Mouse (Mus musculus): ENCODE data around the gene Lrrc3b. TPM values are rescaled to one million over a fixed set of nuclear protein-coding genes. Genes with fewer than 3 reads are reported as not detected.

Gene Lrrc3b
- polyA plus RNA-seq, 1 experiment: 4.6 TPM

DNA sequence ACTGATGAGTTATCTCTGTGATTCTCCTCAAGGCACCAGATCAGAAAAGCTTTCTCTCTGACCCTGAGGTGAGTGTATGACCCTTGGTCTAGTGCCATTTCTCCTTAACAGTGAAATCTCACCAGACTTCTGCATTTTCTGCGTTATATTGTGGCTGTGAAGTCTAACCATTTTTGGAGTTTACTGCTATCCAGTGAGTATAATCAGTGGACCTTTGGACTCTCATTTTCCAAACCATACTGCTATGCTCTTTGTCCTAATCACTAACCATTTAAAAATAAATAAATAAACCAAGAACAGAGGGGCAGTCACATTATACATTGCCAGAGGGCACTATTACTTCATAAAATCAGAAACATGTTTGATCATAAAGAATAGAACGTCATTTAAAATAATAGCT is 53.8 kb downstream of the Lrrc3b start:
- no peak overlapping the region for H3K4me3 ChIP-seq (replicated peaks; ENCODE audit: extremely low read depth, low read depth, low read length)
- no peaks in the 10 kb centered on the region for H3K4me1 ChIP-seq (ENCODE audit: control insufficient read depth, insufficient read depth, low read length)
- TF ChIP-seq CTCF (IDR thresholded peaks at IDR 0.05; ENCODE audit: insufficient read depth, low read length) (no peak), POLR2A (IDR thresholded peaks at IDR 0.05; ENCODE audit: borderline replicate concordance, extremely low read depth, low read depth, low read length) (no peak)
- WGBS: 77% methylated on average over 2 of the region's 2 CpGs
- DNase-seq: no peak

DNA sequence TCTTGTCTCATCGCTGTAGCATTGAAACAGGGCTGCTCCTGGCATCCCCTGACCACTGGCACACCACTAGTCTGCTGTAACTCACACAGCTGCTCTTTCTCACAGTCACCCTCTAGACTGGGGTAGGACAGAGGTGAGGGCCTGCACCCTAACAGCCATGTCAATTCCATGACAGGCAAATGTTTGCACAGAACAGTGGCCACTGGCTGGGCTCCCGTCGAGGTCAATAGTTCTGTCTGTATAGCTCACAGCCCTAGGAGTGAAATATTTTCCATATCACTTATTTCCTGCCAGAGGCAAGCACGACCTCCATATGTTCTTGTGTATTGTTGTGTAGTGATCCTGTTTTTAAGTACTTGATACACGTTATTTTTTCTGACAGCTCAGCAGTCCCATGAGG is 54.3 kb downstream of the Lrrc3b start:
- Histone ChIP-seq H3K4me3 (replicated peaks; ENCODE audit: extremely low read depth, low read depth, low read length) (no peak overlapping the region), H3K4me1 (ENCODE audit: control insufficient read depth, insufficient read depth, low read length) (no peaks in the 10 kb centered on the region)
- 36% methylated on average over 5 of the region's 5 CpGs for WGBS
- no peak for TF ChIP-seq CTCF (IDR thresholded peaks at IDR 0.05; ENCODE audit: insufficient read depth, low read length)
- no peak for TF ChIP-seq POLR2A (IDR thresholded peaks at IDR 0.05; ENCODE audit: borderline replicate concordance, extremely low read depth, low read depth, low read length)
- DNase-seq: no peak

DNA sequence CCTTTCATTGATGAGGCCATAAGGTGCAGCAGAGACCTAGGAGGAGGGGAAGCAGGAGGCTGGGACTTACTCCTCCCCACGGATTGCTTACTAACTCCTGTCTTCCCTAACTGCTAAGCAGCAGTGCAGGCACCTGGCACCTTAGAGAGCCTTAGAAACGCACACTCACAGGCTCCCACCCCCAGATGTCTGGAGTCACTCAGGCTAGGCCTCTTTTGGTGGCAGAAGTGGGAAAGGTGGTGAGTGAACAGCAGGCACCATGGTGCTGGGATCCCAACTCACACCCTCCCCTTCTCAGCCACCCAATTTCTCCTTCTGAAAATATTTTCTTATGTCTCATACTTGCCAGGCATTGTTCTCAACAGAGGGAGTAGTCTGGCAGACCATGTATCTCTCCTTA is 55.7 kb downstream of the Lrrc3b start:
- no peak for DNase-seq
- TF ChIP-seq CTCF (IDR thresholded peaks at IDR 0.05; ENCODE audit: insufficient read depth, low read length) (no peak), POLR2A (IDR thresholded peaks at IDR 0.05; ENCODE audit: borderline replicate concordance, extremely low read depth, low read depth, low read length) (no peak)
- H3K4me3 ChIP-seq (replicated peaks; ENCODE audit: extremely low read depth, low read depth, low read length): no peak overlapping the region
- no peaks in the 10 kb centered on the region for H3K4me1 ChIP-seq (ENCODE audit: control insufficient read depth, insufficient read depth, low read length)
- WGBS: 58% methylated on average over 2 of the region's 2 CpGs

GRCm38 (mm10) chr14:15377368-15377767 is 61.4 kb downstream of the Lrrc3b start:
- H3K4me3 ChIP-seq (replicated peaks; ENCODE audit: extremely low read depth, low read depth, low read length): no peak overlapping the region
- 66% methylated on average over 2 of the region's 2 CpGs for WGBS
- DNase-seq: no peak
- no peak for TF ChIP-seq POLR2A (IDR thresholded peaks at IDR 0.05; ENCODE audit: borderline replicate concordance, extremely low read depth, low read depth, low read length)
- TF ChIP-seq CTCF (IDR thresholded peaks at IDR 0.05; ENCODE audit: insufficient read depth, low read length): no peak
- H3K4me1 ChIP-seq (ENCODE audit: control insufficient read depth, insufficient read depth, low read length): peaks cover 5% of the 10 kb centered on the region; the same call in 1 of the 2 replicates

- Histone ChIP-seq H3K4me1 (ENCODE audit: control insufficient read depth, insufficient read depth, low read length) (peaks cover 5% of the 10 kb centered on the region; the same call in 1 of the 2 replicates), H3K4me3 (replicated peaks; ENCODE audit: extremely low read depth, low read depth, low read length) (no peak overlapping the region)
- DNase-seq: no peak
- no peak for TF ChIP-seq POLR2A (IDR thresholded peaks at IDR 0.05; ENCODE audit: borderline replicate concordance, extremely low read depth, low read depth, low read length)
- TF ChIP-seq CTCF (IDR thresholded peaks at IDR 0.05; ENCODE audit: insufficient read depth, low read length): no peak
- WGBS: 45% methylated on average over 1 of the region's 1 CpGs
Observed at GRCm38 (mm10) chr14:15376786-15377185, 62.0 kb downstream of the Lrrc3b start.

- TF ChIP-seq CTCF (IDR thresholded peaks at IDR 0.05; ENCODE audit: insufficient read depth, low read length) (no peak), POLR2A (IDR thresholded peaks at IDR 0.05; ENCODE audit: borderline replicate concordance, extremely low read depth, low read depth, low read length) (no peak)
- no peak for DNase-seq
- Histone ChIP-seq H3K4me3 (replicated peaks; ENCODE audit: extremely low read depth, low read depth, low read length) (no peak overlapping the region), H3K4me1 (ENCODE audit: control insufficient read depth, insufficient read depth, low read length) (peaks cover 5% of the 10 kb centered on the region; the same call in 1 of the 2 replicates)
Observed at GRCm38 (mm10) chr14:15374271-15374670, 64.5 kb downstream of the Lrrc3b start.

DNA sequence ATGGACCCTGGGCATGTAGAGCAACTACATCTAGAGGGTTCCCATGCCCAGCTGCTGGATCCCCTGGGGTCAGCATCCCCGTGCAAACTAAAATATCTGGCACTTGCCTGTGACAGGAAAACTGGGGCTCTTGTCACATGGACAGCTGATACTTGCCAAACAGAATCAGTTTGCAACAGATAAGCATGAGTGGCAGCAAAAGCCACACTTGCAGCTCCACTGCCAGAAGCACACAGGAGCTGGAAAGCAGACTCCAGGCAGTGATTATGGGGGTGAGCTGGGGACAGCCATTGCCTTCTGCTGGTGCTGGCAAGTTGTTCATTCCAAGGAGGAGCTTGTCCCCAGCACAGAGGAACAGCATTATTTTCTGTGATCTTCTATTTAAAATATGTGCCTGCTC is 65.8 kb downstream of the Lrrc3b start:
- Histone ChIP-seq H3K4me3 (replicated peaks; ENCODE audit: extremely low read depth, low read depth, low read length) (no peak overlapping the region), H3K4me1 (ENCODE audit: control insufficient read depth, insufficient read depth, low read length) (peaks cover 5% of the 10 kb centered on the region; the same call in 1 of the 2 replicates)
- 14% methylated on average over 1 of the region's 1 CpGs for WGBS
- TF ChIP-seq CTCF (IDR thresholded peaks at IDR 0.05; ENCODE audit: insufficient read depth, low read length) (no peak), POLR2A (IDR thresholded peaks at IDR 0.05; ENCODE audit: borderline replicate concordance, extremely low read depth, low read depth, low read length) (no peak)
- no peak for DNase-seq

DNA sequence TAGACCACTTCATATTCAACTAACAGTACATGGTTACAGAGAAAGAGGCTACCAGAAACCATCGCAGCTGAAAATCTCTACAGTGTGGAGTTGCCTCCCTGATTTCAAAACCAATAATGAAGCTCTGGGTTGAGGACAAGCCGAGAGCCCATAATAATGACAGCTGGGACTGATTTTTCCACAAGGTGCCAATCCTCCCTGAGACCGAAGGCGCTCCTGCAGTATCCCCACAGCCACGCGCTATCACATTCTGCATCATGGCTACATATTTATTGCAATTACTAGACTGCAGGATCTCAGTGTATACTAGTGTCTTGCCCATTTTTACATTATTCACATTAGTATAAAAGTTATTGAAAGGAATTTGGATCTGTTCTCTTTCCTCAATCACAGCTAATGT is 73.7 kb downstream of the Lrrc3b start:
- no peaks in the 10 kb centered on the region for H3K4me1 ChIP-seq (ENCODE audit: control insufficient read depth, insufficient read depth, low read length)
- TF ChIP-seq CTCF (IDR thresholded peaks at IDR 0.05; ENCODE audit: insufficient read depth, low read length) (no peak), POLR2A (IDR thresholded peaks at IDR 0.05; ENCODE audit: borderline replicate concordance, extremely low read depth, low read depth, low read length) (no peak)
- 93% methylated on average over 6 of the region's 6 CpGs for WGBS
- DNase-seq: no peak
- no peak overlapping the region for H3K4me3 ChIP-seq (replicated peaks; ENCODE audit: extremely low read depth, low read depth, low read length)

- TF ChIP-seq CTCF (IDR thresholded peaks at IDR 0.05; ENCODE audit: insufficient read depth, low read length): no peak
- no peak for TF ChIP-seq POLR2A (IDR thresholded peaks at IDR 0.05; ENCODE audit: borderline replicate concordance, extremely low read depth, low read depth, low read length)
- no peak for DNase-seq
- H3K4me3 ChIP-seq (replicated peaks; ENCODE audit: extremely low read depth, low read depth, low read length): no peak overlapping the region
- 84% methylated on average over 1 of the region's 1 CpGs for WGBS
- no peaks in the 10 kb centered on the region for H3K4me1 ChIP-seq (ENCODE audit: control insufficient read depth, insufficient read depth, low read length)
Observed at GRCm38 (mm10) chr14:15359893-15360292, 78.9 kb downstream of the Lrrc3b start.

GRCm38 (mm10) chr14:15359134-15359533 is 79.7 kb downstream of the Lrrc3b start:
- 78% methylated on average over 3 of the region's 3 CpGs for WGBS
- H3K4me1 ChIP-seq (ENCODE audit: control insufficient read depth, insufficient read depth, low read length): no peaks in the 10 kb centered on the region
- DNase-seq: no peak
- TF ChIP-seq CTCF (IDR thresholded peaks at IDR 0.05; ENCODE audit: insufficient read depth, low read length) (no peak), POLR2A (IDR thresholded peaks at IDR 0.05; ENCODE audit: borderline replicate concordance, extremely low read depth, low read depth, low read length) (no peak)
- no peak overlapping the region for H3K4me3 ChIP-seq (replicated peaks; ENCODE audit: extremely low read depth, low read depth, low read length)

All from lung, adult 2 months (tissue).